In the genomic region with DNA sequence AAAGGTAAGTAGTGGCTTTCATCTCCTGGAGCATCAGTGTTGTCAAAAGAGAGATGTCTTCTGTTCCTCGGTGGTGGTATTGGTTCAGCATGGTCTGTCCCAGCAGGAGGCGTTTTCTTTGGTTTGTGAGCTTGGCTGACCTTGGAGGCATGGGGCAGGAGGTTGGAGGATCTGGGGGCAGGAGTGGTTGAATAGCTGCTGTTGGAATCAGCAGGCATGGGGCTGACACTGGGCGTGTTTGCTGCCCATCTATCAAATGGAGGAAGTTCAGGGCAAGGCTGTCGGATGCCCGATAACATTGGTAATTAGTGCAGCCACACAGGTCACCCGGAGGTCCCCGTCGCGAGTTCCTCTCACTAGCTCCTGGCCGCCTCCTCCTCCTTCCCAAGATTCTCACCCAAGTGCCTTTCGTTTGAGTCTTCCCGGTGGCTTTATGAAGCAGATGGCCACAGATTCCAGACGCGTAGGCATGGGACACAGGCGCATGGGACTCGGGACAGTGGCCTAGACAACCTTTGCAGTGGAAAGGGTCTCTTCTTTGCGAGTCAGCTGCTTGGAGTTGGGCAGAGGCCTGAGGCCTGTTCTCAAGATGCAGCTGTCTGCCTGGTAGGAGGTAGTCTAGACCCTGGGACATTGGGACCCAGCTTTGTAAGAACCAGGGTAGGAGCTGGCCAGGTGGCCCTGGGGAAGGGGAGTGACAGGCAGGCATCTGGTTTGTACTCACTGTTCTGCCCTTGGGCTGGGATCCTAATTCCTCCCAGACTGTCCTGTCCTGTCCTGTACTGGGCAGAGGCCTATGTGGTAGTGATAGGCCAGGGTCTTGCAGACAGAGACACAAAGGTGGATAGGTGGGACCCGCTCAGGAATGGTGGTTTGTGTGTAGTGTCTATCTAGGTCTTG, we compare ENCODE assay signal across 8 mouse cellular contexts. TPM values are rescaled to one million over a fixed set of nuclear protein-coding genes. Genes with fewer than 3 reads are reported as not detected.
A peak's percentile ranks its signal among the peaks of the same experiment; 100 is the strongest.
DNase-seq lines count a peak whose midpoint lies in the region; ATAC-seq and TF ChIP-seq lines count a peak whose summit lies in the region.

No protein-coding gene starts in this region.

- DNase-seq in lung, embryonic 14.5 days = peak; percentile 51
- DNase-seq in lung, postnatal 36 days = no peak
- DNase-seq in kidney, postnatal 36 days = peak; percentile 55 to 62
- no peak for DNase-seq in neural tube, embryonic 11.5 days (ENCODE audit: low spot score)
- no peak for DNase-seq in c-Kit-positive CD71-positive TER-119-positive erythroid progenitor cells, embryonic 14.5 days (ENCODE audit: low spot score)
- DNase-seq in spleen, adult 12 weeks (ENCODE audit: low spot score) = no peak
- DNase-seq in layer of hippocampus, adult 9-10 months (ENCODE audit: low spot score) = no peak

- no peaks in the 10 kb centered on the region for H3K36me3 ChIP-seq in lung, embryonic 14.5 days (ENCODE audit: insufficient read depth)
- no peaks in the 10 kb centered on the region for H3K36me3 ChIP-seq in heart, embryonic 16.5 days (ENCODE audit: control insufficient read depth, insufficient read depth)
- H3K36me3 ChIP-seq in neural tube, embryonic 11.5 days (ENCODE audit: control insufficient read depth, insufficient read depth, low read length) = peaks cover 1% of the 10 kb centered on the region; the same call in 1 of the 2 replicates

- peak overlapping the region; percentile 63 for H3K4me3 ChIP-seq in lung, embryonic 14.5 days (ENCODE audit: low read depth, low read length)
- H3K4me3 ChIP-seq in heart, embryonic 16.5 days (ENCODE audit: low read length) = peak overlapping the region; percentile 60
- H3K4me3 ChIP-seq in neural tube, embryonic 11.5 days (ENCODE audit: low read depth, low read length) = peak overlapping the region; percentile 65

- peaks cover 34% of the 10 kb centered on the region for H3K4me1 ChIP-seq in lung, embryonic 14.5 days (ENCODE audit: insufficient read depth)
- H3K4me1 ChIP-seq in heart, embryonic 16.5 days (ENCODE audit: control insufficient read depth, insufficient read depth, low read length) = peaks cover 43% of the 10 kb centered on the region
- H3K4me1 ChIP-seq in neural tube, embryonic 11.5 days (ENCODE audit: control insufficient read depth, insufficient read depth, low read length) = peaks cover 74% of the 10 kb centered on the region

- H3K27me3 ChIP-seq in lung, embryonic 14.5 days (ENCODE audit: insufficient read depth, low read length) = peaks cover 27% of the 10 kb centered on the region
- H3K27me3 ChIP-seq in heart, embryonic 16.5 days (ENCODE audit: control insufficient read depth, insufficient read depth, low read length) = peaks cover 14% of the 10 kb centered on the region
- no peaks in the 10 kb centered on the region for H3K27me3 ChIP-seq in neural tube, embryonic 11.5 days (ENCODE audit: control insufficient read depth, insufficient read depth, low read length)

- TF ChIP-seq CTCF in lung, embryonic 14.5 days (IDR thresholded peaks at IDR 0.05; ENCODE audit: low read depth) = no peak

- peak overlapping the region; percentile 96 for H3K4me2 ChIP-seq in lung, embryonic 14.5 days
- H3K4me2 ChIP-seq in heart, embryonic 16.5 days (ENCODE audit: low read depth, low read length) = peak overlapping the region; percentile 95
- peak overlapping the region; percentile 98 for H3K4me2 ChIP-seq in neural tube, embryonic 11.5 days (ENCODE audit: low read depth)

- WGBS in lung, embryonic 14.5 days = 24% methylated on average over 18 of the region's 18 CpGs
- WGBS in heart, embryonic 16.5 days = 64% methylated on average over 18 of the region's 18 CpGs
- 22% methylated on average over 18 of the region's 18 CpGs for WGBS in neural tube, embryonic 11.5 days

- H3K9me3 ChIP-seq in lung, embryonic 14.5 days (ENCODE audit: low read depth, low read length) = no peaks in the 10 kb centered on the region
- no peaks in the 10 kb centered on the region for H3K9me3 ChIP-seq in heart, embryonic 16.5 days (replicated peaks; ENCODE audit: control insufficient read depth, low read length)
- H3K9me3 ChIP-seq in neural tube, embryonic 11.5 days (ENCODE audit: control insufficient read depth, low read length) = no peaks in the 10 kb centered on the region

- no peak overlapping the region for H3K27ac ChIP-seq in lung, embryonic 14.5 days (ENCODE audit: low read depth)
- no peak overlapping the region for H3K27ac ChIP-seq in heart, embryonic 16.5 days (ENCODE audit: low read length)
- no peak overlapping the region for H3K27ac ChIP-seq in neural tube, embryonic 11.5 days (ENCODE audit: low read depth, low read length)

- H3K9ac ChIP-seq in lung, embryonic 14.5 days = peak overlapping the region; percentile 68; the same call in 1 of the 2 replicates
- H3K9ac ChIP-seq in heart, embryonic 16.5 days (ENCODE audit: low read length) = peak overlapping the region; percentile 31; the same call in 1 of the 2 replicates
- H3K9ac ChIP-seq in neural tube, embryonic 11.5 days (ENCODE audit: low read length) = peak overlapping the region; percentile 54

- ATAC-seq in lung, embryonic 14.5 days (ENCODE audit: insufficient read depth) = no peak
- ATAC-seq in heart, embryonic 16.5 days (replicated peaks; ENCODE audit: extremely low read depth, insufficient read depth, low FRiP score) = no peak
- no peak for ATAC-seq in neural tube, embryonic 11.5 days (ENCODE audit: insufficient read depth, low FRiP score, low TSS enrichment)

RNA-seq across cellular contexts. Expression of a gene that starts 2.7 kb away (rescaled TPM):
- 12.7 and 14.3 TPM in 2 replicates for polyA plus RNA-seq in lung, embryonic 14.5 days (2014; fragmentation: Nextera tagmentation; extraction: Ambion mirVana)
- polyA plus RNA-seq in heart, embryonic 16.5 days (2015; fragmentation: Nextera tagmentation; extraction: Ambion mirVana) = 7.7 and 9.7 TPM in 2 replicates
- polyA plus RNA-seq in neural tube, embryonic 11.5 days (2014; fragmentation: Nextera tagmentation; extraction: Ambion mirVana) = 19.9 and 33.5 TPM in 2 replicates

RNA-seq across cellular contexts. Expression of a gene that starts 53.7 kb away (rescaled TPM):
- not detected in 2 replicates for polyA plus RNA-seq in lung, embryonic 14.5 days (2014; fragmentation: Nextera tagmentation; extraction: Ambion mirVana)
- 0.66 and 0.79 TPM in 2 replicates for polyA plus RNA-seq in heart, embryonic 16.5 days (2015; fragmentation: Nextera tagmentation; extraction: Ambion mirVana)
- polyA plus RNA-seq in neural tube, embryonic 11.5 days (2014; fragmentation: Nextera tagmentation; extraction: Ambion mirVana) = 0.90 and 1.0 TPM in 2 replicates

Comparison
In these comparisons a context has a peak if more than half of its experiments do, and no peak if none do; other contexts are left out.
1. DNase-seq: peak in lung, embryonic 14.5 days (single experiment) and kidney, postnatal 36 days (2 of 2); none in lung, postnatal 36 days (single experiment), neural tube, embryonic 11.5 days (single experiment), c-Kit-positive CD71-positive TER-119-positive erythroid progenitor cells, embryonic 14.5 days (single experiment), spleen, adult 12 weeks (single experiment) and layer of hippocampus, adult 9-10 months (single experiment).
2. Peak in every context shown above with its lines, with median percentiles within 50 percentile points of each other: H3K4me2 ChIP-seq, H3K4me3 ChIP-seq and H3K9ac ChIP-seq.